Mouse (Mus musculus) limb, embryonic 15.5 days (tissue): ENCODE results near the gene Gstm5. TPM values are rescaled to one million over a fixed set of nuclear protein-coding genes. Genes with fewer than 3 reads are reported as not detected.
A peak's percentile ranks its signal among the peaks of the same experiment; 100 is the strongest.
"Not testable (repeated sequence)": the region's sequence is repeated elsewhere in the genome, so short reads cannot be mapped to it uniquely, and the experiment has no call there.

Source experiments
- ATAC-seq: fragments of 200-750 bp; cut with Nextera tagmentation; 2 replicates; pipeline ENCODE4 v1.8.0; 2017; ENCODE audit warnings: low read depth, moderate TSS enrichment; ENCODE audit not compliant: insufficient number of reproducible peaks, low FRiP score, low TSS enrichment
- H3K27ac ChIP-seq: fragments of 300-500 bp; sonication (generic); 2 replicates; pipeline ENCODE4 v1.5.1; 2015; ENCODE audit warnings: moderate library complexity, mild to moderate bottlenecking, inconsistent platforms
- H3K27me3 ChIP-seq: fragments of 300-500 bp; sonication (generic); 2 replicates; pipeline ENCODE4 v1.6.1; 2015; ENCODE audit warnings: inconsistent platforms
- H3K36me3 ChIP-seq: fragments of 300-500 bp; sonication (generic); 2 replicates; pipeline ENCODE4 v1.6.1; 2015; ENCODE audit warnings: inconsistent platforms
- H3K4me1 ChIP-seq: fragments of 300-500 bp; sonication (generic); 2 replicates; pipeline ENCODE4 v1.6.1; 2015; ENCODE audit warnings: inconsistent platforms
- H3K4me2 ChIP-seq: fragments of 300-500 bp; sonication (generic); 2 replicates; pipeline ENCODE4 v1.6.1; 2015; ENCODE audit warnings: mild to moderate bottlenecking, inconsistent platforms
- H3K4me3 ChIP-seq: fragments of 300-500 bp; sonication (generic); 2 replicates; pipeline ENCODE4 v1.5.1; 2015; ENCODE audit warnings: mild to moderate bottlenecking, inconsistent platforms
- H3K9ac ChIP-seq: fragments of 300-500 bp; sonication (generic); 2 replicates; pipeline ENCODE4 v1.6.1; 2015; ENCODE audit warnings: inconsistent platforms
- H3K9me3 ChIP-seq: fragments of 300-500 bp; sonication (generic); 2 replicates; pipeline ENCODE4 v1.6.1; 2016; ENCODE audit warnings: inconsistent platforms
- WGBS: fragments of 180-500 bp; shearing (Covaris S2); methylation state at CpG from one replicate; pipeline ENCODE4 v1.1.7; 2015; 5-methylcytosine and 5-hydroxymethylcytosine counted together
- polyA plus RNA-seq: library from polyadenylated mRNA; unstranded; fragments of >200 nt; fragmentation: Nextera tagmentation; extraction: Ambion mirVana; gene quantifications from 2 replicates; pipeline ENCODE4 v1.2.1, GENCODE M21; 2015

Gstm5 gene
- polyA plus RNA-seq, 1 experiment from 2014 or later = 185 TPM

GRCm38 (mm10) chr3:107877005-107877404, 18.6 kb upstream of the Gstm5 start, which contains the start of gene Eps8l3:
Gene Eps8l3 (plus strand): TSS chr3:107877229.
- H3K4me2 ChIP-seq = no peak within 1 kb of the TSS
- H3K4me1 ChIP-seq = no peaks in the 10 kb centered on the region; the same call in 1 of the 2 replicates
- no peak for ATAC-seq
- no peak within 1 kb of the TSS for H3K27ac ChIP-seq
- H3K36me3 ChIP-seq = no peaks in the 10 kb centered on the region
- H3K4me3 ChIP-seq = no peak within 1 kb of the TSS
- no peaks in the 10 kb centered on the region for H3K9me3 ChIP-seq
- no peak within 1 kb of the TSS for H3K9ac ChIP-seq
- no peaks in the 10 kb centered on the region for H3K27me3 ChIP-seq
- 83% methylated on average over 5 of the region's 5 CpGs for WGBS

- Histone ChIP-seq H3K4me3 (no peak overlapping the region), H3K27me3 (no peaks in the 10 kb centered on the region), H3K36me3 (no peaks in the 10 kb centered on the region), H3K4me2 (no peak overlapping the region), H3K9ac (no peak overlapping the region), H3K27ac (no peak overlapping the region), H3K4me1 (no peaks in the 10 kb centered on the region; the same call in 1 of the 2 replicates), H3K9me3 (no peaks in the 10 kb centered on the region)
- WGBS = 76% methylated on average over 12 of the region's 12 CpGs
- no peak for ATAC-seq
Observed at GRCm38 (mm10) chr3:107877747-107878736, 17.6 kb upstream of the Gstm5 start.

- Histone ChIP-seq H3K4me1 (no peaks in the 10 kb centered on the region), H3K36me3 (peaks cover 4% of the 10 kb centered on the region; the same call in 1 of the 2 replicates), H3K27ac (peak overlapping the region; percentile 19), H3K4me3 (no peak overlapping the region), H3K4me2 (no peak overlapping the region), H3K9ac (no peak overlapping the region), H3K9me3 (no peaks in the 10 kb centered on the region), H3K27me3 (no peaks in the 10 kb centered on the region)
- WGBS = 70% methylated on average over 9 of the region's 9 CpGs
- peak; percentile 76; the same call in 1 of the 2 replicates for ATAC-seq
Observed at GRCm38 (mm10) chr3:107887674-107888495, 7.7 kb upstream of the Gstm5 start.

- not testable (repeated sequence) for H3K27ac ChIP-seq, H3K4me3 ChIP-seq, H3K36me3 ChIP-seq, H3K9me3 ChIP-seq, H3K4me2 ChIP-seq, H3K9ac ChIP-seq, ATAC-seq, H3K4me1 ChIP-seq, H3K27me3 ChIP-seq
- WGBS = 74% methylated on average over 2 of the region's 2 CpGs
Observed at GRCm38 (mm10) chr3:107889236-107889635, 6.4 kb upstream of the Gstm5 start.

GRCm38 (mm10) chr3:107895194-107895719, 364 bp upstream of the Gstm5 start:
- WGBS = 7% methylated on average over 6 of the region's 6 CpGs
- Histone ChIP-seq H3K9me3 (no peaks in the 10 kb centered on the region), H3K27me3 (no peaks in the 10 kb centered on the region), H3K4me2 (peak overlapping the region; percentile 67), H3K27ac (peak overlapping the region; percentile 75; the same call in 1 of the 2 replicates), H3K9ac (peak overlapping the region; percentile 65), H3K4me1 (peaks cover 10% of the 10 kb centered on the region), H3K36me3 (peaks cover 32% of the 10 kb centered on the region), H3K4me3 (peak overlapping the region; percentile 57)
- no peak for ATAC-seq

GRCm38 (mm10) chr3:107898691-107899090, 3.1 kb downstream of the Gstm5 start:
- Histone ChIP-seq H3K27ac (no peak overlapping the region), H3K9ac (no peak overlapping the region), H3K27me3 (no peaks in the 10 kb centered on the region), H3K4me1 (peaks cover 12% of the 10 kb centered on the region), H3K9me3 (no peaks in the 10 kb centered on the region), H3K4me3 (no peak overlapping the region), H3K4me2 (no peak overlapping the region), H3K36me3 (peaks cover 26% of the 10 kb centered on the region)
- ATAC-seq = no peak
- WGBS = 92% methylated on average over 13 of the region's 13 CpGs

GRCm38 (mm10) chr3:107900955-107901673, 5.5 kb downstream of the Gstm5 start:
- Histone ChIP-seq H3K27me3 (no peaks in the 10 kb centered on the region), H3K9ac (no peak overlapping the region), H3K36me3 (peaks cover 26% of the 10 kb centered on the region), H3K4me3 (no peak overlapping the region), H3K4me2 (no peak overlapping the region), H3K4me1 (peaks cover 8% of the 10 kb centered on the region), H3K9me3 (no peaks in the 10 kb centered on the region), H3K27ac (no peak overlapping the region)
- WGBS = 44% methylated on average over 11 of the region's 11 CpGs
- no peak for ATAC-seq

- Histone ChIP-seq H3K27me3 (no peaks in the 10 kb centered on the region), H3K4me3 (no peak overlapping the region), H3K4me1 (0 out of 2 replicates have a peak, but pooled peaks cover 2% of the 10 kb centered on the region), H3K4me2 (no peak overlapping the region), H3K9ac (no peak overlapping the region), H3K9me3 (no peaks in the 10 kb centered on the region), H3K36me3 (no peaks in the 10 kb centered on the region), H3K27ac (no peak overlapping the region)
- ATAC-seq = no peak
- WGBS = 61% methylated on average over 6 of the region's 6 CpGs
Observed at GRCm38 (mm10) chr3:107905942-107906341, 10.3 kb downstream of the Gstm5 start.

- Histone ChIP-seq H3K9ac (no peak overlapping the region), H3K9me3 (no peaks in the 10 kb centered on the region), H3K4me1 (no peaks in the 10 kb centered on the region), H3K4me3 (no peak overlapping the region), H3K27ac (no peak overlapping the region), H3K4me2 (no peak overlapping the region), H3K36me3 (no peaks in the 10 kb centered on the region), H3K27me3 (no peaks in the 10 kb centered on the region)
- WGBS = 77% methylated on average over 15 of the region's 15 CpGs
- no peak for ATAC-seq
Observed at GRCm38 (mm10) chr3:107916674-107917073, 21.1 kb downstream of the Gstm5 start.

GRCm38 (mm10) chr3:107917097-107917496, 21.5 kb downstream of the Gstm5 start:
- H3K4me1 ChIP-seq = no peaks in the 10 kb centered on the region
- no peak overlapping the region for H3K4me2 ChIP-seq
- H3K4me3 ChIP-seq = no peak overlapping the region
- no peak for ATAC-seq
- 77% methylated on average over 3 of the region's 3 CpGs for WGBS
- no peaks in the 10 kb centered on the region for H3K9me3 ChIP-seq
- no peak overlapping the region for H3K9ac ChIP-seq
- H3K36me3 ChIP-seq = no peaks in the 10 kb centered on the region
- H3K27ac ChIP-seq = no peak overlapping the region
- no peaks in the 10 kb centered on the region for H3K27me3 ChIP-seq

- WGBS = 50% methylated on average over 7 of the region's 7 CpGs
- Histone ChIP-seq H3K27me3 (no peaks in the 10 kb centered on the region), H3K9ac (no peak overlapping the region), H3K4me1 (no peaks in the 10 kb centered on the region), H3K36me3 (no peaks in the 10 kb centered on the region), H3K27ac (no peak overlapping the region), H3K9me3 (no peaks in the 10 kb centered on the region), H3K4me2 (no peak overlapping the region), H3K4me3 (no peak overlapping the region)
- ATAC-seq = no peak
Observed at GRCm38 (mm10) chr3:107917783-107918408, 22.3 kb downstream of the Gstm5 start.
